Mouse (Mus musculus) lung, embryonic 15.5 days (tissue): ENCODE results near the gene Gm10720. TPM values are rescaled to one million over a fixed set of nuclear protein-coding genes. Genes with fewer than 3 reads are reported as not detected.
"Not testable (repeated sequence)": the region's sequence is repeated elsewhere in the genome, so short reads cannot be mapped to it uniquely, and the experiment has no call there.

Experiments
- ATAC-seq: fragments of 200-750 bp; cut with Nextera tagmentation; 2 replicates; pipeline ENCODE4 v1.8.0; 2017; ENCODE audit warnings: moderate number of reproducible peaks, borderline replicate concordance; ENCODE audit not compliant: low FRiP score, low TSS enrichment; ENCODE audit errors: extremely low read depth
- H3K27ac ChIP-seq: fragments of 300-500 bp; sonication (generic); 2 replicates; pipeline ENCODE4 v1.5.1; 2015; ENCODE audit warnings: moderate library complexity, mild to moderate bottlenecking, inconsistent platforms
- H3K27me3 ChIP-seq: fragments of 300-500 bp; sonication (generic); 2 replicates; pipeline ENCODE4 v1.6.1; 2015; ENCODE audit warnings: inconsistent platforms
- H3K36me3 ChIP-seq: fragments of 300-500 bp; sonication (generic); 2 replicates; pipeline ENCODE4 v1.6.1; 2015; ENCODE audit warnings: inconsistent platforms
- H3K4me1 ChIP-seq: fragments of 300-500 bp; sonication (generic); 2 replicates; pipeline ENCODE4 v1.6.1; 2015; ENCODE audit warnings: inconsistent platforms
- H3K4me2 ChIP-seq: fragments of 300-500 bp; sonication (generic); 2 replicates; pipeline ENCODE4 v1.6.1; 2015; ENCODE audit warnings: inconsistent platforms, mild to moderate bottlenecking, moderate library complexity
- H3K4me3 ChIP-seq: fragments of 300-500 bp; sonication (generic); 2 replicates; pipeline ENCODE4 v1.5.1; 2015; ENCODE audit warnings: mild to moderate bottlenecking, inconsistent platforms
- H3K9ac ChIP-seq: fragments of 300-500 bp; sonication (generic); 2 replicates; pipeline ENCODE4 v1.6.1; 2015; ENCODE audit warnings: inconsistent platforms
- H3K9me3 ChIP-seq: fragments of 300-500 bp; sonication (generic); 2 replicates; pipeline ENCODE4 v1.6.1; 2016; ENCODE audit warnings: inconsistent platforms
- WGBS: fragments of 180-500 bp; shearing (Covaris S2); methylation state at CpG from one replicate; pipeline ENCODE4 v1.1.7; 2015; 5-methylcytosine and 5-hydroxymethylcytosine counted together
- polyA plus RNA-seq: library from polyadenylated mRNA; unstranded; fragments of >200 nt; fragmentation: Nextera tagmentation; extraction: Ambion mirVana; gene quantifications from 2 replicates; pipeline ENCODE4 v1.2.1, GENCODE M21; 2015

The Gm10720 gene
- polyA plus RNA-seq, 1 experiment from 2014 or later, result not detected

GRCm38 (mm10) chr9:3017108-3017507 is 1.7 kb downstream of the Gm10720 start, which contains the start of gene Gm10719:
Gene Gm10719, plus strand, starts transcription at chr9:3017408.
- not testable (repeated sequence) for H3K27me3 ChIP-seq, ATAC-seq, H3K4me1 ChIP-seq, H3K9ac ChIP-seq, H3K9me3 ChIP-seq, H3K4me2 ChIP-seq, H3K4me3 ChIP-seq, H3K36me3 ChIP-seq, H3K27ac ChIP-seq
- 71% methylated on average over 1 of the region's 9 CpGs for WGBS

GRCm38 (mm10) chr9:3018944-3019343 is 3.5 kb downstream of the Gm10720 start:
- H3K4me1 ChIP-seq, H3K27me3 ChIP-seq, H3K4me2 ChIP-seq, H3K9me3 ChIP-seq, H3K36me3 ChIP-seq, H3K27ac ChIP-seq, H3K9ac ChIP-seq, ATAC-seq, H3K4me3 ChIP-seq: not testable (repeated sequence)
- WGBS, result 61% methylated on average over 9 of the region's 9 CpGs

GRCm38 (mm10) chr9:3019835-3020727 is 4.6 kb downstream of the Gm10720 start:
- H3K4me3 ChIP-seq, H3K36me3 ChIP-seq, H3K4me1 ChIP-seq, H3K4me2 ChIP-seq, H3K9me3 ChIP-seq, H3K9ac ChIP-seq, H3K27ac ChIP-seq, H3K27me3 ChIP-seq: not testable (repeated sequence)
- ATAC-seq, result peak; percentile 66; the same call in 1 of the 2 replicates
- WGBS, result 75% methylated on average over 17 of the region's 19 CpGs

GRCm38 (mm10) chr9:3022316-3023008 is 7.0 kb downstream of the Gm10720 start:
- H3K4me3 ChIP-seq, H3K9me3 ChIP-seq, H3K9ac ChIP-seq, H3K27me3 ChIP-seq, H3K4me2 ChIP-seq, H3K27ac ChIP-seq, H3K4me1 ChIP-seq, H3K36me3 ChIP-seq, ATAC-seq: not testable (repeated sequence)
- WGBS, result 76% methylated on average over 11 of the region's 13 CpGs

GRCm38 (mm10) chr9:3023312-3023984 is 8.0 kb downstream of the Gm10720 start, which contains the start of gene Gm10718:
Gene Gm10718, plus strand, starts transcription at chr9:3023547.
- not testable (repeated sequence) for H3K27ac ChIP-seq, H3K4me1 ChIP-seq, H3K27me3 ChIP-seq, H3K9ac ChIP-seq, H3K9me3 ChIP-seq, H3K4me2 ChIP-seq, ATAC-seq, H3K36me3 ChIP-seq, H3K4me3 ChIP-seq
- WGBS, result 73% methylated on average over 12 of the region's 13 CpGs

GRCm38 (mm10) chr9:3023985-3024648 is 8.7 kb downstream of the Gm10720 start:
- H3K36me3 ChIP-seq, H3K27me3 ChIP-seq, H3K27ac ChIP-seq, H3K4me2 ChIP-seq, H3K9ac ChIP-seq, H3K4me1 ChIP-seq, ATAC-seq, H3K4me3 ChIP-seq, H3K9me3 ChIP-seq: not testable (repeated sequence)
- WGBS, result 74% methylated on average over 16 of the region's 16 CpGs

GRCm38 (mm10) chr9:3024912-3025467 is 9.5 kb downstream of the Gm10720 start, which contains the start of gene Gm10717:
Gene Gm10717, plus strand, starts transcription at chr9:3025417.
- H3K27ac ChIP-seq, ATAC-seq, H3K27me3 ChIP-seq, H3K4me1 ChIP-seq, H3K9ac ChIP-seq, H3K36me3 ChIP-seq, H3K4me2 ChIP-seq, H3K4me3 ChIP-seq, H3K9me3 ChIP-seq: not testable (repeated sequence)
- WGBS, result 72% methylated on average over 12 of the region's 12 CpGs

- H3K4me1 ChIP-seq, ATAC-seq, H3K4me2 ChIP-seq, H3K27ac ChIP-seq, H3K27me3 ChIP-seq, H3K9me3 ChIP-seq, H3K4me3 ChIP-seq, H3K9ac ChIP-seq, H3K36me3 ChIP-seq: not testable (repeated sequence)
- 65% methylated on average over 6 of the region's 6 CpGs for WGBS
These were observed 10.2 kb downstream of the Gm10720 start for GRCm38 (mm10) chr9:3025653-3026052.

- WGBS, result 71% methylated on average over 5 of the region's 5 CpGs
- not testable (repeated sequence) for H3K4me2 ChIP-seq, H3K27me3 ChIP-seq, H3K4me3 ChIP-seq, H3K27ac ChIP-seq, H3K4me1 ChIP-seq, H3K9ac ChIP-seq, H3K9me3 ChIP-seq, H3K36me3 ChIP-seq, ATAC-seq
These were observed 10.7 kb downstream of the Gm10720 start for GRCm38 (mm10) chr9:3026136-3026535.

- H3K9me3 ChIP-seq, H3K4me1 ChIP-seq, H3K36me3 ChIP-seq, H3K4me2 ChIP-seq, H3K9ac ChIP-seq, H3K27ac ChIP-seq, H3K4me3 ChIP-seq, H3K27me3 ChIP-seq, ATAC-seq: not testable (repeated sequence)
- 65% methylated on average over 9 of the region's 9 CpGs for WGBS
These were observed 11.3 kb downstream of the Gm10720 start for GRCm38 (mm10) chr9:3026741-3027140.

- ATAC-seq, H3K36me3 ChIP-seq, H3K9me3 ChIP-seq, H3K9ac ChIP-seq, H3K4me1 ChIP-seq, H3K27ac ChIP-seq, H3K4me2 ChIP-seq, H3K27me3 ChIP-seq, H3K4me3 ChIP-seq: not testable (repeated sequence)
- 68% methylated on average over 9 of the region's 9 CpGs for WGBS
These were observed 11.7 kb downstream of the Gm10720 start for GRCm38 (mm10) chr9:3027200-3027599.
